Mouse (Mus musculus): ENCODE measurements around the gene Zfp870. TPM values are rescaled to one million over a fixed set of nuclear protein-coding genes. Genes with fewer than 3 reads are reported as not detected.
"Not testable (repeated sequence)": the region's sequence is repeated elsewhere in the genome, so short reads cannot be mapped to it uniquely, and the experiment has no call there.

Zfp870 gene
- total RNA-seq, 2 experiments from 2014 or later: 2.5 to 6.2 TPM

DNA sequence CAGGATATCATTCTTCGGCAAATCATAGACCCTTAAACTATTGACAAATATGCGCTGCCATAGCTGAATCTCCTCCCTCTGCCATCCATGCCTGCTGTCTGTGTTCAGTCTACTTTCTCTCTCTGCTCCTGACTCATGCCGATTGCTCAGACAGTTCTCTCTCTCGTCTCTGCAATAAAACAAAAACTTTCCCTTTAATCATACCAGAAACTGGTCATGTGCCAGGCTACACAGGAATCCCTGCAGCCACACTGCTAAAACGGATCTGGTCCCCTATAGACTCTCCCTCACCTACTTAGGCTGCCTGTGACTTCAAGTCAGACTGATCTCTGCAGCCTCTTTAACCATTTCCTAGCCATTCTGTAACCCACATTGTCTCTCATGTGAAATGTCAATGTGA lies 18.7 kb downstream of the Zfp870 start:
- ATAC-seq (replicated peaks; ENCODE audit: poor library complexity, severe bottlenecking): no peak

DNA sequence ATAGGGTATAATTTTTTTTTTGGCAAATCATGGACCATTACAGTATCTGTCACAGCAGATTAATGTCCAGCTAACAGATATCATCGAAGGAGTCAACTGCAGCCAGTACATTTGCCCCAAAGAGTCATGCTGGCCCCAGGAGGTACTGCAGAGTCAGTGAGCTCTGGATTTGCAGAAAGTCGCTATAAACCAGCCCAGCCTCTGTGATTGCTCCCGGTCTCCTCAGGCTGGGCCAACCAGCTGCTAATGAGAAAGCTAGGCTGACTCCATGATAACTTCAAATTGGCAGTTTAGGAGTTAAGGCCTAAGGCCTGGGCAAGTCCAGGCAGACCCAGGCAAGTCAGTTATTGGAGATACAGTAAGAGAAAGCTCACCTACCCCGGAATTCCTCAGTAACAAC lies 19.4 kb downstream of the Zfp870 start:
- no peak for ATAC-seq (replicated peaks; ENCODE audit: poor library complexity, severe bottlenecking)

DNA sequence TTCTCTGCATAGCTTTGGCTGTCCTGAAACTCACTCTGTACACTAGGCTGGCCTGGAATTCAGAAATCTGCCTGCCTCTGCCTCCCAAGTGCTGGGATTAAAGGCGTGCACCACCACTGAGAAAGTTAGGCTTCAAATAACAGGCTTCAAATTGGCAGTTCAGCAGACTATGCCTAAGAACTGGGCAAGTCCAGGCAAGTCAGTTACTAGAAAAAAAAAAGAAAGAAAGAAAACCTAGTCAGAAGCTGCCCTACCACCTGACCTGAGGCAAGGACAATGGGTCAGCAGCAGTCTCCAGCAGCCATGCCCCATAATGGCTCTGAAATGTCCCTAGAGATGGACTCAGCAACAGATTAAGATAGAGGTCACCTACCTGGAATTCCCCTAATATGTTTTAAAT lies 20.0 kb downstream of the Zfp870 start:
- ATAC-seq (replicated peaks; ENCODE audit: poor library complexity, severe bottlenecking): no peak

- ATAC-seq (replicated peaks; ENCODE audit: poor library complexity, severe bottlenecking): peak; percentile 59
Measured at GRCm38 (mm10) chr17:32867266-32867665, 24.2 kb downstream of the Zfp870 start.

GRCm38 (mm10) chr17:32856713-32857112 lies 34.7 kb downstream of the Zfp870 start:
- not testable (repeated sequence) for ATAC-seq (replicated peaks; ENCODE audit: poor library complexity, severe bottlenecking)

GRCm38 (mm10) chr17:32851581-32851980 lies 39.9 kb downstream of the Zfp870 start:
- ATAC-seq (replicated peaks; ENCODE audit: poor library complexity, severe bottlenecking): no peak

DNA sequence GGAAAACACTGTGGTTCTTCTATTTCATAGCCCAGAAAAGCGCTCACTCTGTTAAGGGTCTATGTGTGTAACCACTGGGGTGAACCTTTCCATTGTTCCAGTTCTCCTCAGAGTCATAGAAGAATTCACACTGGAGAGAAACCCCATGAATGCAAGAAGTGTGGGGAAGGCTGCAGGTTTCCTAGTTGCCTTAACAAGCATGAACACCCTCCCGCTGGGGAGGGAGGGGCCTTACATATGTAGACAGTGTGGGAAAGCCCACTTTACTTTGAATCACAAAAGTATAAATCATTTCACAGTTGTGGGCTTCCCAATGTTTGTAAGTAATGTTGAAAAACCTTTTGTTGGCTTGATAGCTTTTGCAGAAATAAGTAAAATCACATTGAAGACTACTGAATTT lies 50.1 kb downstream of the Zfp870 start:
- ATAC-seq (replicated peaks; ENCODE audit: poor library complexity, severe bottlenecking): no peak

DNA sequence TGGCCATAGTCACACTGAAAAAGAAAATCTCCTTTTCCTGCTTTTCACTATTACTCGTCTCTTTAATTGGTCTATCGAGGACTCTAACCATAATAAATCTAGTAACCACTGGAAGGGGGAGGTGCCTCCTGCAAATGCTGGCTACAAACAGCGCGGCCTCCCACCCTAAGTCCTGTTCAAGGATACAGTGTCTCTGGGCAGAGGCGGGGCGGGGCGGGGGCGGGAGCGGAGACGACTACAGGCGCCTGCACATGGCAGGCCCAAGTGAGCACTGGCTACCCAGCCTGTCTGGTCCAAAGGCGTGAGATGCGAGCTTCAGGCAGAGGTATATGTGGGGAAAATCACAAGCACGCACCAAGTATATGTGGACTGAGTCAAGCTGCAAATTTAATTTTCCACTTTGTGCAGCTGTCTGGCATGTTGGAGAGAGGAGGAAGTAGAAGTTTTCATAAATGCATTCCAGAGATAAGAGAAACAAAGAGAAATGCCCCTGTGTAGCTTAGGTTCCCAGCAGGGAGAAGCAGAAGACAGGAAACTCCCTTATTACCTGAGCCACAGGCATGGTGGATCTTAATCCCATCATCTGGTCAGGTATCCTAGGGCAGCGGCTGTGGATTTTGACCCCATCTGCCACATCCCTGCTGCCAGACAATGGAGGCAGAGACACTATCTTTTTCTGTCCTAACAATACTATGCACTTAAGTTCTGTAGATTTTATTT lies 52.2 kb downstream of the Zfp870 start:
- no peak for ATAC-seq (replicated peaks; ENCODE audit: poor library complexity, severe bottlenecking)

GRCm38 (mm10) chr17:32830418-32830782 lies 61.0 kb downstream of the Zfp870 start:
- no peak for ATAC-seq (replicated peaks; ENCODE audit: poor library complexity, severe bottlenecking)

- ATAC-seq (replicated peaks; ENCODE audit: poor library complexity, severe bottlenecking): peak; percentile 100
Measured at GRCm38 (mm10) chr17:32829540-32830417, 61.7 kb downstream of the Zfp870 start, which contains the start of gene Zfp799. Gene Zfp799 (minus strand): TSS chr17:32830261.

Other genes with a start within 250 kb of the Zfp870 start
- not detected in 2 replicates for gene Cyp4f40, start 232.7 kb downstream of the Zfp870 start, total RNA-seq (2014; fragmentation: Nextera tagmentation)
- gene Cyp4f40, start 232.7 kb downstream of the Zfp870 start, total RNA-seq (2017): not detected in 2 replicates
- not detected in 2 replicates for gene Cyp4f15, start 206.0 kb downstream of the Zfp870 start, total RNA-seq (2014; fragmentation: Nextera tagmentation)
- gene Cyp4f15, start 206.0 kb downstream of the Zfp870 start, total RNA-seq (2017): not detected in 2 replicates
- gene Zfp871, start 103.4 kb downstream of the Zfp870 start, total RNA-seq (2014; fragmentation: Nextera tagmentation): 31.1 and 57.1 TPM in 2 replicates
- gene Zfp871, start 103.4 kb downstream of the Zfp870 start, total RNA-seq (2017): 17.7 and 26.1 TPM in 2 replicates
- gene Zfp811, start 81.7 kb downstream of the Zfp870 start, total RNA-seq (2014; fragmentation: Nextera tagmentation): not detected in 2 replicates
- not detected in 2 replicates for gene Zfp811, start 81.7 kb downstream of the Zfp870 start, total RNA-seq (2017)
- 10.1 and 18.5 TPM in 2 replicates for gene Zfp799, start 61.4 kb downstream of the Zfp870 start, total RNA-seq (2014; fragmentation: Nextera tagmentation)
- gene Zfp799, start 61.4 kb downstream of the Zfp870 start, total RNA-seq (2017): 6.5 and 10.6 TPM in 2 replicates
- gene Cyp4f14, start 25.7 kb upstream of the Zfp870 start, total RNA-seq (2014; fragmentation: Nextera tagmentation): not detected in 2 replicates
- not detected in 2 replicates for gene Cyp4f14, start 25.7 kb upstream of the Zfp870 start, total RNA-seq (2017)
- gene Cyp4f13, start 55.8 kb upstream of the Zfp870 start, total RNA-seq (2014; fragmentation: Nextera tagmentation): 10.3 and 15.2 TPM in 2 replicates
- 8.5 and 12.9 TPM in 2 replicates for gene Cyp4f13, start 55.8 kb upstream of the Zfp870 start, total RNA-seq (2017)
- 9.7 and 15.5 TPM in 2 replicates for gene Zfp472, start 74.2 kb upstream of the Zfp870 start, total RNA-seq (2014; fragmentation: Nextera tagmentation)
- gene Zfp472, start 74.2 kb upstream of the Zfp870 start, total RNA-seq (2017): 15.9 and 19.6 TPM in 2 replicates
- gene Zfp952, start 101.5 kb upstream of the Zfp870 start, total RNA-seq (2014; fragmentation: Nextera tagmentation): 7.4 and 8.9 TPM in 2 replicates
- gene Zfp952, start 101.5 kb upstream of the Zfp870 start, total RNA-seq (2017): 10.3 and 10.9 TPM in 2 replicates
- 3.2 TPM in 2 replicates for gene Zfp763, start 141.8 kb upstream of the Zfp870 start, total RNA-seq (2014; fragmentation: Nextera tagmentation)
- gene Zfp763, start 141.8 kb upstream of the Zfp870 start, total RNA-seq (2017): 11.2 and 14.5 TPM in 2 replicates
- not detected in 2 replicates for gene 4921501E09Rik, start 176.4 kb upstream of the Zfp870 start, total RNA-seq (2014; fragmentation: Nextera tagmentation)
- gene 4921501E09Rik, start 176.4 kb upstream of the Zfp870 start, total RNA-seq (2017): not detected in 2 replicates
- gene Zfp563, start 197.7 kb upstream of the Zfp870 start, total RNA-seq (2014; fragmentation: Nextera tagmentation): 1.2 and 12.9 TPM in 2 replicates
- 1.6 and 3.3 TPM in 2 replicates for gene Zfp563, start 197.7 kb upstream of the Zfp870 start, total RNA-seq (2017)
- gene Morc2b, start 248.0 kb upstream of the Zfp870 start, total RNA-seq (2014; fragmentation: Nextera tagmentation): not detected in 2 replicates
- not detected in 2 replicates for gene Morc2b, start 248.0 kb upstream of the Zfp870 start, total RNA-seq (2017)